Mouse (Mus musculus) heart, embryonic 14.5 days (tissue): ENCODE data around the gene Rnft2. TPM values are rescaled to one million over a fixed set of nuclear protein-coding genes. Genes with fewer than 3 reads are reported as not detected.

Experiments
- ATAC-seq: fragments of 200-750 bp; cut with Nextera tagmentation; 2 replicates; pipeline ENCODE4 v1.8.0; 2017; ENCODE audit warnings: low read depth, moderate TSS enrichment; ENCODE audit not compliant: insufficient number of reproducible peaks, insufficient read depth, low FRiP score
- H3K27ac ChIP-seq, 2 experiments: fragments of 200-500 bp in 1 of 2; fragments of 300-500 bp in 1 of 2; sonication (generic) in 1 of 2; replicated peaks in 1 of 2; 2 replicates each; pipeline ENCODE4 v1.5.1; 2012 to 2014; ENCODE audit warnings: low read depth in 2 of 2, low read length in 2 of 2, control low read depth in 1 of 2, mild to moderate bottlenecking in 1 of 2, mixed read lengths in 1 of 2; ENCODE audit not compliant: control insufficient read depth in 1 of 2, insufficient read depth in 1 of 2
- H3K27me3 ChIP-seq: fragments of 300-500 bp; sonication (generic); 2 replicates; pipeline ENCODE4 v1.6.1; 2014; ENCODE audit warnings: mild to moderate bottlenecking, low read length, control low read depth; ENCODE audit not compliant: control insufficient read depth, insufficient read depth
- H3K36me3 ChIP-seq: fragments of 300-500 bp; sonication (generic); 2 replicates; pipeline ENCODE4 v1.6.1; 2014; ENCODE audit warnings: mild to moderate bottlenecking, control low read depth, low read length, mixed read lengths; ENCODE audit not compliant: control insufficient read depth, insufficient read depth
- H3K4me1 ChIP-seq, 2 experiments: fragments of 200-500 bp in 1 of 2; fragments of 300-500 bp in 1 of 2; sonication (generic) in 1 of 2; 2 replicates each; pipeline ENCODE4 v1.6.1; 2012 to 2014; ENCODE audit warnings: low read length in 2 of 2, control low read depth in 1 of 2, mixed read lengths in 1 of 2; ENCODE audit not compliant: control insufficient read depth in 2 of 2, insufficient read depth in 2 of 2
- H3K4me2 ChIP-seq: fragments of 300-500 bp; sonication (generic); 2 replicates; pipeline ENCODE4 v1.6.1; 2014; ENCODE audit warnings: mild to moderate bottlenecking, low read length
- H3K4me3 ChIP-seq, 2 experiments: fragments of 200-500 bp in 1 of 2; fragments of 300-500 bp in 1 of 2; sonication (generic) in 1 of 2; 2 replicates each; pipeline ENCODE4 v1.5.1; 2012 to 2014; ENCODE audit warnings: low read length in 2 of 2, mild to moderate bottlenecking in 2 of 2, control low read depth in 1 of 2, low read depth in 1 of 2, moderate library complexity in 1 of 2; ENCODE audit not compliant: control insufficient read depth in 1 of 2, insufficient read depth in 1 of 2
- H3K9ac ChIP-seq: fragments of 300-500 bp; sonication (generic); 2 replicates; pipeline ENCODE4 v1.6.1; 2014; ENCODE audit warnings: mild to moderate bottlenecking, low read length
- H3K9me3 ChIP-seq: fragments of 300-500 bp; sonication (generic); 2 replicates; pipeline ENCODE4 v1.6.1; 2016; ENCODE audit warnings: low read length, control low read depth; ENCODE audit not compliant: control insufficient read depth
- WGBS: fragments of 180-500 bp; shearing (Covaris S2); extraction: QIAGEN DNeasy Blood & Tissue Kit; methylation state at CpG from one replicate; pipeline ENCODE4 v1.1.7; 2014; 5-methylcytosine and 5-hydroxymethylcytosine counted together
- polyA plus RNA-seq: library from polyadenylated mRNA; unstranded; fragments of >200 nt; fragmentation: Nextera tagmentation; extraction: Ambion mirVana; gene quantifications from 2 replicates; pipeline ENCODE4 v1.2.1, GENCODE M21; 2014

Gene Rnft2
- polyA plus RNA-seq, 1 experiment from 2014 or later: 1.2 TPM

DNA sequence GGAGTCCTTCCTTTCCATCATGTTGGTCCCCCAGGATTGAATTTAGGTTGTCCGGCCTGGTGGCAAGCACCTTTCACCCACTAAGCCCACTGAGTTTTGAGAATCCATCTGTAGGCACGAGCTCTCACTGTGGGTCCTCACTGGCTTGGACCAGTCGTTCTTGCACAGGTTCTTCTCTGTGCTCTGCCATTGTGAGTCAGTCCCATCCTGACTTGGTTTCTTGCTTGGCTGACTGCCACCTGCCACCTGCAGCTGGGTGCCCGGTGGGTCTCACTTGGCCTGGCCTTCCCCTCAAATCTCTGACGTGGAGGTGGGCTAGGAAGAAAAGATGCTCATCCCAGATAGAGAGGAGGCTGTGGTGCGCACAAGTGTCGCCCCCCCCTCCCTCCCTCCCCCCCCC, 6.1 kb upstream of the Rnft2 start:
- no peak for ATAC-seq
- H3K27me3 ChIP-seq: no peaks in the 10 kb centered on the region
- H3K4me3 ChIP-seq: no peak overlapping the region
- no peak overlapping the region for H3K4me2 ChIP-seq
- H3K9me3 ChIP-seq: no peaks in the 10 kb centered on the region
- H3K9ac ChIP-seq: no peak overlapping the region
- peaks cover 16% of the 10 kb centered on the region; the same call in 1 of the 2 replicates for H3K36me3 ChIP-seq
- no peak overlapping the region for H3K27ac ChIP-seq
- peaks cover 3 to 13% of the 10 kb centered on the region in 2 experiments; a peak in 3 of 4 replicates for H3K4me1 ChIP-seq
- 82% methylated on average over 6 of the region's 7 CpGs for WGBS

DNA sequence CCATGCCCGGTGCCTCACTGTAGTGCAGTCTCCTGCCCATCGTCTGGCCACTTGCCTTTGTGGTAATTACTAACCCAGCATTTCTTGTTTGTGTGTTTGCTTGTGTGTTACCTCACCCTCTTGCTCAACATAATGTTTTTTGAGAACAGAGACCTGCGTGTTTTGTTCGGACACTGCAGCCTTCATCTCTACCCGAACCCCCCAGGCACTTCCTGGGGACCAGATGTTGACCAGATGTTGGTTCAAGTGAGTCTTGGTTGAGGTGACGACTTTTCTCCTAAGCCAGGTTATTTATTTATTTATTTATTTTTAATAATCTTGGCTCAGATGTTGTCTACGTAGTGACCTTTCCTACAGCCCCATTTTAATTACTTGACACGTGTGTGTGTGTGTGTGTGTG, 2.5 kb upstream of the Rnft2 start:
- ATAC-seq: no peak
- WGBS: 88% methylated on average over 8 of the region's 8 CpGs
- no peak overlapping the region for H3K4me2 ChIP-seq

DNA sequence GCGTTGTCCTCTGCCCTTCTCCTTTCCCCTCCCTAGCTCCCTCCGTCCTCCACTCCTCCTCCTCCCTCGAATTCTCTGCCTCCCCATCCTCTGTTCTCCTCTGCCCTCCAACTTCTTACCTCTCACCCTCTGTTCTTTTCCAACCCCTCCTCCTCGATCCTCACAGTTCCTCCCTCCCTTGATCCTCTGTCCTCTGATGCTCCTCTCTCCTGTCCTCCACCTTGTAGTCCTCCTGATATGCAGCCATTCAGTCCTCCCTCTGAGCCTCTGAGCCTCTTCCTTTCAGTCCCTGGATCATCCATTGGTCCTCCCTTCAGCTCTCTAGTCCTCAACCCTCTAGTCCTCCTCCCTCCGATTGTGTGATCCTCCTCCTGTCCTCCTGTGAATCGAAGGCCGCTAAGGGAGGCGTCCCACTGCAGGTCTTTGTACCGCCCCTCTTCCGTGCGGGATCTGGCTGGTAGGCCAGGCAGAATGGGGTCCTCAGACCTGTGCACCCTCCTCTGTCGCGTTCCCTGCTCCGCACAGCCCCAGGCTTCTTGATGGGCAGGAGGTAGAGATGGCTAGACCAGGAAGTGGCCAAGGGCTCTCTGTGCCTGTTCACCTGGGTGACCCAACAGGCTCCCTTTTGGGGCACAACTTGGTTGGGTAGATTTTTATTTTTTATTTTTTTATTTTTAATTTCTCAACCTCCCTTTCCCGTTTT, 841 bp upstream of the Rnft2 start:
- Histone ChIP-seq H3K36me3 (peaks cover 11% of the 10 kb centered on the region; the same call in 1 of the 2 replicates), H3K9me3 (no peaks in the 10 kb centered on the region), H3K27me3 (no peaks in the 10 kb centered on the region), H3K27ac (peak overlapping the region; percentile 71 to 73), H3K4me3 (peak overlapping the region; percentile 65 to 87), H3K4me2 (peak overlapping the region; percentile 95), H3K9ac (peak overlapping the region; percentile 83), H3K4me1 (peaks cover 5 to 18% of the 10 kb centered on the region in 2 experiments; a peak in 3 of 4 replicates)
- no peak for ATAC-seq
- WGBS: 12% methylated on average over 15 of the region's 15 CpGs

More for the DNA sequence above, 2.5 kb upstream of the Rnft2 start:
- no peaks in the 10 kb centered on the region for H3K27me3 ChIP-seq
- no peak overlapping the region for H3K9ac ChIP-seq
- H3K4me1 ChIP-seq: peaks cover 5 to 20% of the 10 kb centered on the region in 2 experiments; a peak in 3 of 4 replicates
- H3K36me3 ChIP-seq: peaks cover 11% of the 10 kb centered on the region; the same call in 1 of the 2 replicates
- H3K4me3 ChIP-seq: no peak overlapping the region
- no peak overlapping the region for H3K27ac ChIP-seq
- no peaks in the 10 kb centered on the region for H3K9me3 ChIP-seq

DNA sequence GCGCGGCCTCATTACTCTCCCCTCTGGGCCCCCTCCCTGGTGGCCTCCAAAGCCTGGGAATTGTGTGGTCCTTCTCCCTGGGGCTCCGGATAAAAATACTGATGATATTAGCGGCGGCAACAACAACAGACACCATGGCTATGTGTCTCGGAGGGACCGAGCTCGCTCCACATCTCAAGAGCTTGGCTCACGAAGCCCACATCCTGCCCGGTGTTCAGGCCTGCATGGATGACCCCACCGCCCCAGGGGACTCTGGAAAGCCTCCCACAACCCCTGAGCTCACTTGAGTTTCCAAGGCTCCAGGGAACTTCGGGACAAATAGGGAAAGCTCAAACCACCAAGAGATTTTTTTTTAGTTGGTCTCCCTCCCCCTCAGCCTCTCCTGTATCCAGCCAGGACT, 5.2 kb downstream of the Rnft2 start:
- no peaks in the 10 kb centered on the region for H3K36me3 ChIP-seq
- H3K4me2 ChIP-seq: no peak overlapping the region
- no peak overlapping the region for H3K9ac ChIP-seq
- H3K27ac ChIP-seq: no peak overlapping the region
- H3K4me1 ChIP-seq: peaks cover 0 to 4% of the 10 kb centered on the region in 2 experiments; a peak in 1 of 4 replicates
- no peak for ATAC-seq
- 77% methylated on average over 12 of the region's 12 CpGs for WGBS
- no peak overlapping the region for H3K4me3 ChIP-seq
- no peaks in the 10 kb centered on the region for H3K9me3 ChIP-seq
- H3K27me3 ChIP-seq: no peaks in the 10 kb centered on the region

DNA sequence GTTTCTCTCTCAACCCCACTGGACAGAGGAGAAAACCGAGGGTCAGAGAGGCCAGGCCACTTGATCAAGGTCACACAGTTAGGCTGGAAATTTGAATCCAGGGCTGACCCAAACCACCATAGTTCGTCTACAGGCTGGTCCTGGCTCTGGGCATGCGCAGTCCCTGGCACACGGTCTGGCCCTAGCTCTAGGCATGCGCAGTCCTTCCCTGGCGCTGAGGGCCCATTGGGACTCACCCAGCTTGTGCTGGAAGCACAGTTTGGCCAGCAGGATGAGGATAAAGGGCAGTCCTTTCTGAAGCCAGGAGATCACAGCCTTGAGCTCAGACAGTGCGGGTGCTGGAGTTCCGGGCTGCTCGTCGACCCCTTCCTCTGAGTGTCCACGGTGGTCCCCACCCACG, 8.0 kb downstream of the Rnft2 start:
- H3K9ac ChIP-seq: no peak overlapping the region
- 78% methylated on average over 12 of the region's 12 CpGs for WGBS
- H3K4me3 ChIP-seq: no peak overlapping the region
- no peaks in the 10 kb centered on the region for H3K9me3 ChIP-seq
- H3K4me2 ChIP-seq: no peak overlapping the region
- H3K27me3 ChIP-seq: no peaks in the 10 kb centered on the region
- no peak for ATAC-seq
- H3K27ac ChIP-seq: no peak overlapping the region
- H3K36me3 ChIP-seq: no peaks in the 10 kb centered on the region
- H3K4me1 ChIP-seq: no peaks in the 10 kb centered on the region; a peak in 1 of 4 replicates

DNA sequence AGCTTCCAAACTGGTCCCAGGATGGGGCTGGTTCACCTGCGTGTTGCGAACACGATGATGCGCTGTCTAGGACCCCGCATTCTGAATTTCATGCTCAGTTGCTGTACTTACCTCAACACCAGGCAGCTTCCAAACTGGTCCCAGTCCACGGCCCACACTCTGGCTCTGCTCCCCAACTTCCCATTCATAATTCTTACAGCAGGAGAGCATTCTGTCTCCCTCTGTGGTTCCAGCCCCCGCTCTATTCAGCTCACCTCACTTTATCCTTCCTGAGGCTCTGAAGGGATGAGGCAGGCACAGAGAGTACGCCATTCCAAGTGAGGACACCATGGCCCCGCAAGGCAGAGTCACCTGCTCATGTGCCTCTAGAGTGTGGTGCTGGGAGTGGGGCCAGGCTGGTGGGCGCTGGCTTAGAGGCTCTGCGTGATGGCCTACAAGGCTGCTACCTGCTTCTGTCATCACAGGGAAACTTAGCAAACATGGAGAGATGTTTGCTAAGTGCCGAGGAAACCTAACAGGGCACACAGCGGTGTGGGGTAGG, 14.8 kb downstream of the Rnft2 start:
- Histone ChIP-seq H3K9ac (no peak overlapping the region), H3K27me3 (no peaks in the 10 kb centered on the region), H3K27ac (no peak overlapping the region), H3K4me3 (no peak overlapping the region), H3K4me2 (no peak overlapping the region), H3K4me1 (no peaks in the 10 kb centered on the region), H3K9me3 (no peaks in the 10 kb centered on the region), H3K36me3 (no peaks in the 10 kb centered on the region)
- ATAC-seq: no peak
- WGBS: 92% methylated on average over 13 of the region's 13 CpGs

DNA sequence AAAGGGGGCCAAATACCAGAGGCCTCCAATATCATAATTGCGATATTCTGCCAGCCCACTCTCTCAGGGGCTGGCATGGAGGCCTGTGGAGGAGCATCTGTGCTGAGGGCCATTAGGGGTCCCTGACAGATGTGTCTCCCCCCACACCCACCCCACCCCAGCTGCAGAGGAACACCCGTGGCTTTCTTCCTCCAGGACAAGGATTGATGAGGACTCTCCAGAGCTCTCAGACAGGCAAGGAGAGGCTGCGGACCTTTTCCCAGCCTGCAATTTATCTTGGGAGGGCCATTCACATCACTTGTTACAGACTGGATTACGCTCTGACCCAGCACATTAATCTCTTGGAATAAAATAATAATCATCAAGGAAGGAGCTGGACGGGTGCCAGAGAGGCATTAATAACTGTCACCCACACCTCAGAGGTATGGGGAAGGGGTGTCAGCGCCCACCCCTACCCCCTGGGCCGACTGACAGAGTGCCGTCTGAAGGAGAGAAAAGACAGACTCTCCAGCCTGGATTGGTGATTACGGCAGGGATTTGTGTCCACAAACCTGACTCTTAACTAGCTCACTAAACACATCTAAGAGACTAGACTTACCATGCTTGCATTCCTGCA, 21.7 kb downstream of the Rnft2 start:
- Histone ChIP-seq H3K9ac (no peak overlapping the region), H3K27ac (no peak overlapping the region), H3K4me2 (no peak overlapping the region), H3K9me3 (no peaks in the 10 kb centered on the region), H3K27me3 (no peaks in the 10 kb centered on the region), H3K4me3 (no peak overlapping the region), H3K36me3 (no peaks in the 10 kb centered on the region), H3K4me1 (no peaks in the 10 kb centered on the region)
- 67% methylated on average over 9 of the region's 9 CpGs for WGBS
- ATAC-seq: no peak
